Mouse (Mus musculus) heart, embryonic 10.5 days (tissue): ENCODE data around the gene Adss. TPM values are rescaled to one million over a fixed set of nuclear protein-coding genes. Genes with fewer than 3 reads are reported as not detected.
"Not testable (repeated sequence)": the region's sequence is repeated elsewhere in the genome, so short reads cannot be mapped to it uniquely, and the experiment has no call there.

ENCODE experiments used
- DNase-seq: peaks from one replicate; pipeline ENCODE4 v3.0.0-alpha.2; 2017; ENCODE audit warnings: low spot score
- H3K27ac ChIP-seq: fragments of 300-500 bp; sonication (generic); 2 replicates; pipeline ENCODE4 v1.5.1; 2016; ENCODE audit warnings: mild to moderate bottlenecking
- H3K27me3 ChIP-seq: fragments of 300-500 bp; sonication (generic); 2 replicates; pipeline ENCODE4 v1.6.1; 2016; ENCODE audit warnings: mild to moderate bottlenecking; ENCODE audit not compliant: poor library complexity, insufficient read depth, severe bottlenecking
- H3K36me3 ChIP-seq: fragments of 300-500 bp; sonication (generic); 2 replicates; pipeline ENCODE4 v1.6.1; 2016; ENCODE audit warnings: mild to moderate bottlenecking, moderate library complexity
- H3K4me1 ChIP-seq: fragments of 300-500 bp; sonication (generic); 2 replicates; pipeline ENCODE4 v1.6.1; 2016; ENCODE audit warnings: mild to moderate bottlenecking
- H3K4me3 ChIP-seq: fragments of 300-500 bp; sonication (generic); 2 replicates; pipeline ENCODE4 v1.5.1; 2016; ENCODE audit warnings: mild to moderate bottlenecking, moderate library complexity
- H3K9me3 ChIP-seq: fragments of 300-500 bp; sonication (generic); 2 replicates; pipeline ENCODE4 v1.6.1; 2016; ENCODE audit warnings: mild to moderate bottlenecking, moderate library complexity
- WGBS: fragments of 180-500 bp; shearing (Covaris S2); methylation state at CpG from one replicate; pipeline ENCODE4 v1.1.7; 2016; 5-methylcytosine and 5-hydroxymethylcytosine counted together
- polyA plus RNA-seq: library from polyadenylated mRNA; unstranded; fragments of >200 nt; fragmentation: Nextera tagmentation; extraction: Ambion mirVana; gene quantifications from 2 replicates; pipeline ENCODE4 v1.2.1, GENCODE M21; 2016

Adss gene
- polyA plus RNA-seq: 34.5 and 44.0 TPM in 2 replicates

- H3K27me3 ChIP-seq: no peaks in the 10 kb centered on the region
- under 1% methylated on average over 64 of the region's 64 CpGs for WGBS
- peaks cover 9% of the 10 kb centered on the region for H3K4me1 ChIP-seq
- H3K9me3 ChIP-seq: no peaks in the 10 kb centered on the region
- H3K36me3 ChIP-seq: no peaks in the 10 kb centered on the region
- peak within 1 kb of the TSS; percentile 94 for H3K27ac ChIP-seq
- peak; percentile 98 for DNase-seq
- H3K4me3 ChIP-seq: peak within 1 kb of the TSS; percentile 91
These were observed at the start of gene Adss for GRCm38 (mm10) chr1:177796193-177796939. TSS of gene Adss (minus strand) at chr1:177796511.

- H3K36me3 ChIP-seq, H3K9me3 ChIP-seq, H3K27ac ChIP-seq, H3K4me1 ChIP-seq, H3K4me3 ChIP-seq, DNase-seq, H3K27me3 ChIP-seq: not testable (repeated sequence)
- WGBS: 37% methylated on average over 3 of the region's 3 CpGs
These were observed 49.5 kb upstream of the Adss start for GRCm38 (mm10) chr1:177845812-177846211.

DNA sequence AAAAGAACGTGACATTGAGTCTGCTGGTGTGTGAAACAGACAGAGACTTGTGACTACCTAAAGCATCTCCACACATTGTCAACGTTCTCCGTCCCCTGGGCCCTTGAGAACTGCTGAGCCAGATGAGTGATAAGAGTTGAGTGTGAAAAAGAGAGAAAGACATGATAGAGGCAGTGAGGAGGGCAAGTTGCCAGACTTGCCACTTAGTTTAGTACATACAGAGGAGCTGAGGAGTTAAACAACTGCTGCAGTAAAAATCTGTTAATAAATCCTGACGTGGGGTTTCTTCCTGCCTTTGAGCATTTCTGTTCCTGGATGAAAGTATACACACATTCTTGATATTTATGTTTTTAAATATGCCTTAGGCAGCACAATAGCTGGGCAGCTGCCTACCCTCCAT, 31.5 kb upstream of the Adss start:
- not testable (repeated sequence) for H3K27ac ChIP-seq, DNase-seq, H3K4me1 ChIP-seq, H3K4me3 ChIP-seq, H3K36me3 ChIP-seq, H3K9me3 ChIP-seq, H3K27me3 ChIP-seq
- 47% methylated on average over 4 of the region's 4 CpGs for WGBS

DNA sequence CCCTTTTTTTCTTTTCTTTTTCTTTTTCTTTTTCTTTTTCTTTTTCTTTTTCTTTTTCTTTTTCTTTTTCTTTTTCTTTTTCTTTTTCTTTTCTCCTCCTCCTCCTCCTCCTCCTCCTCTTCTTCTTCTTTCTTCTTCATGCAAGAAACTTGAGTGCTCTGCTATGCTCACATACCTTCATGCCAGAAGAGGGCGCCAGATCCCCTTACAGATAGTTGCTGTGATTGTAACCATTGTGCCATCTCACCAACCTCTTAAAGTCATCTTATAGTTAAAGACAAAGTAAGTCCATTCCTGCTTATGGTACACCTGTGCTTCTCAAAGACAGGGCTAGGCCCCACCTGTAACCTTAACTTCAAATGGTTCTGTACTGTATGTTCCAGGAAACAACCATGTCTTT, 10.5 kb upstream of the Adss start:
- H3K4me1 ChIP-seq, H3K27me3 ChIP-seq, H3K36me3 ChIP-seq, DNase-seq, H3K4me3 ChIP-seq, H3K27ac ChIP-seq, H3K9me3 ChIP-seq: not testable (repeated sequence)
- WGBS: 0% methylated on average over 1 of the region's 1 CpGs

GRCm38 (mm10) chr1:177803511-177803910, 7.2 kb upstream of the Adss start:
- Histone ChIP-seq H3K27ac (no peak overlapping the region), H3K4me3 (no peak overlapping the region), H3K36me3 (no peaks in the 10 kb centered on the region), H3K4me1 (no peaks in the 10 kb centered on the region), H3K27me3 (no peaks in the 10 kb centered on the region), H3K9me3 (no peaks in the 10 kb centered on the region)
- WGBS: 60% methylated on average over 2 of the region's 2 CpGs
- no peak for DNase-seq

DNA sequence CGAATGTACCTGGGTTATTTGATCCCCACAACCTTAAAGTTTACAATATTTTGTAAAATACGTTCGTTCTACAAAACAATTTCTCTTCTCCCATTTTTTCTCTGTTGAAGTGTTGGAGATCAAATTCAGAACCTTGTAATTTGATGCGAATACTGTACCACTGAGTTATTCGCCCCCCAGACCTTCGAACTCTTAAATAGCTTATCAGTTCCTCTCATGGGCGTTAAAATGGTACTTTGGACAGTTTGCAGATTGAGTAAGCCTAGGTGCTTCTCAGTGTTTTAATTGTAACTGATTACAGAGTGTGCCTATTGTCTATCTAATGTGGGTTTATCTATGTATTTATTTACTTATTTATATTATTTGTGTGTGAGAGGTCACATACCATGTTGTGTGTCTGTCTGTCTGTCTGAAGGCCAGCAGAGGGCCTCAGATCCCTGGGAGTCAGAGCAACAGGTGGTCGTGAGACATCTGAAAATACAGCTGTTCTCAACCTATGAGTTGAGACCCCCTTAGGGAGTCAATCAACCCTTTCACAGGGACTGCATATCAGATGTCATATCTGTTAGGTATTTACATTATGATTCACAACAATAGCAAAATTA, 942 bp upstream of the Adss start:
- Histone ChIP-seq H3K4me1 (peaks cover 9% of the 10 kb centered on the region), H3K36me3 (no peaks in the 10 kb centered on the region), H3K27me3 (no peaks in the 10 kb centered on the region), H3K4me3 (no peak overlapping the region), H3K27ac (peak overlapping the region; percentile 94; the same call in 1 of the 2 replicates), H3K9me3 (no peaks in the 10 kb centered on the region)
- WGBS: 66% methylated on average over 8 of the region's 8 CpGs
- DNase-seq: no peak

- Histone ChIP-seq H3K27ac (peak overlapping the region; percentile 94), H3K4me1 (peaks cover 9% of the 10 kb centered on the region), H3K36me3 (no peaks in the 10 kb centered on the region), H3K9me3 (no peaks in the 10 kb centered on the region), H3K27me3 (no peaks in the 10 kb centered on the region), H3K4me3 (peak overlapping the region; percentile 91)
- WGBS: under 1% methylated on average over 41 of the region's 41 CpGs
- peak; percentile 89 for DNase-seq
These were observed 704 bp downstream of the Adss start for GRCm38 (mm10) chr1:177795421-177796192.

GRCm38 (mm10) chr1:177794866-177795265, 1.4 kb downstream of the Adss start:
- H3K36me3 ChIP-seq: peaks cover under 1% of the 10 kb centered on the region; the same call in 1 of the 2 replicates
- H3K4me3 ChIP-seq: peak overlapping the region; percentile 91
- H3K27ac ChIP-seq: peak overlapping the region; percentile 80
- no peaks in the 10 kb centered on the region for H3K27me3 ChIP-seq
- no peak for DNase-seq
- H3K4me1 ChIP-seq: peaks cover 9% of the 10 kb centered on the region
- 12% methylated on average over 8 of the region's 8 CpGs for WGBS
- H3K9me3 ChIP-seq: no peaks in the 10 kb centered on the region

DNA sequence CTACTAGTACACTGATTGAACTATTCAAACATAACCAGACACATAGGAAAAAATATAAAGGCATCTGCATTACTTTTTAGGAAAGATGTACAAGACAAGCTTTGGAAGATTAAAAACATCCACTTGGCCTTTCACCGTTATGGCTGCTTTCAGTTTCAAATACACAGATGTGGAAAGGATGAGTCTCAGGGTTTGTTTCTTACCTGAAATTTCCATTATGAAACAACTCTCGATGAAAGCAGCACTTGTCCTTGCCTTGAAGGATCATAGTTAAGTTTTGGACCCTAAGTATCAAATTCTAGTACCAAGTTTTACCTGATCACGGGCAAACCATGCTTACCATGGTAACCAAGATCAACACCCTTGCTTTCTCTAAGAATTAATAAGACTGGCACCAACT, 3.5 kb downstream of the Adss start:
- no peaks in the 10 kb centered on the region for H3K27me3 ChIP-seq
- peaks cover 10% of the 10 kb centered on the region; the same call in 1 of the 2 replicates for H3K36me3 ChIP-seq
- no peak overlapping the region for H3K27ac ChIP-seq
- peaks cover 9% of the 10 kb centered on the region for H3K4me1 ChIP-seq
- no peak overlapping the region for H3K4me3 ChIP-seq
- DNase-seq: no peak
- WGBS: 87% methylated on average over 3 of the region's 3 CpGs
- no peaks in the 10 kb centered on the region for H3K9me3 ChIP-seq

GRCm38 (mm10) chr1:177777397-177777796, 18.9 kb downstream of the Adss start:
- DNase-seq: no peak
- H3K27me3 ChIP-seq: no peaks in the 10 kb centered on the region
- no peak overlapping the region for H3K27ac ChIP-seq
- H3K4me3 ChIP-seq: no peak overlapping the region
- no peaks in the 10 kb centered on the region for H3K9me3 ChIP-seq
- WGBS: 91% methylated on average over 2 of the region's 2 CpGs
- H3K36me3 ChIP-seq: peaks cover 62% of the 10 kb centered on the region
- no peaks in the 10 kb centered on the region for H3K4me1 ChIP-seq

DNA sequence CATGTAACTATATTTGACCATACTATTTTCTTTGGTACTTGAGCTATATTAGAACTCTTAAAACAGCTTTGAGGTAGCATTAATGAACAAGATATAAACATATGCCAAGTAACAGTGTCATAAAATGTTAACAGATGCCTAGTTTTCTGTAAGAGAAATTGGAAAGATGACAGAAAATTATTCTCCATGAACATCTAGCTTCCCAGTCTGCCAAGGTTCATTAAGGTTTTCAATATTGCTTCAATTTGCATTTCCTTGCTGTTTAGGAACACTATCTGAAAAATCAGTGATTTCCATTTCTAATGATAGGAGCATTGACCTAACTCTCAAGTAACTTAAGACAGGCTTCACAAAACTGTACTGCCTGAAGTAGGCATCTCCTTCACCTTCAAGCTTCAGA, 27.4 kb downstream of the Adss start:
- Histone ChIP-seq H3K27me3 (no peaks in the 10 kb centered on the region), H3K4me1 (no peaks in the 10 kb centered on the region), H3K4me3 (no peak overlapping the region), H3K9me3 (no peaks in the 10 kb centered on the region), H3K36me3 (peaks cover 59% of the 10 kb centered on the region), H3K27ac (no peak overlapping the region)
- DNase-seq: no peak

GRCm38 (mm10) chr1:177757249-177757648, 39.1 kb downstream of the Adss start:
- Histone ChIP-seq H3K27ac (no peak overlapping the region), H3K27me3 (no peaks in the 10 kb centered on the region), H3K4me1 (no peaks in the 10 kb centered on the region), H3K36me3 (peaks cover 7% of the 10 kb centered on the region; the same call in 1 of the 2 replicates), H3K4me3 (no peak overlapping the region), H3K9me3 (no peaks in the 10 kb centered on the region)
- no peak for DNase-seq
- WGBS: 85% methylated on average over 5 of the region's 5 CpGs

DNA sequence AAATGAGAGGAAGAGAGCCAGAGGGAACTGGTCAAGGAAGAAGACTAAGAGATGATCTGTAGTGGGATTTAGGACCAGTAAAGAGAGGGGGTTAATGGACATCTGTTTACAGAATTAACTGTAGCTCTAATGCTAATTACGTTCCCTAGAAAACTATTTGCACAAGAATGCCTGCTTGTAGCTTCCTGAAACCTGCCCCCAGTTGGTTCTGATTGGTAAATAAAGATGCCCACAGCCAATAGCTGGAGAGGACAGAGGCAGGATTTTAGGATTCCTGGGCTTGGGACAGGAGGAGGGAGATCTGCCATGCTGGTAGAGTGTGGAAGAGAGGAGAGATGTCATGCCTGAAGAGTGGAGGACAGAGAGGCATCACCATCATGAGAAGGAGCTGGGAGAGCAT, 42.8 kb downstream of the Adss start:
- Histone ChIP-seq H3K4me1 (no peaks in the 10 kb centered on the region), H3K4me3 (no peak overlapping the region), H3K27me3 (no peaks in the 10 kb centered on the region), H3K27ac (no peak overlapping the region), H3K36me3 (peaks cover 12% of the 10 kb centered on the region), H3K9me3 (peaks cover 23% of the 10 kb centered on the region)
- no peak for DNase-seq
- 77% methylated on average over 1 of the region's 1 CpGs for WGBS
